9 mouse cellular contexts compared by ENCODE assay signal in the genomic region with DNA sequence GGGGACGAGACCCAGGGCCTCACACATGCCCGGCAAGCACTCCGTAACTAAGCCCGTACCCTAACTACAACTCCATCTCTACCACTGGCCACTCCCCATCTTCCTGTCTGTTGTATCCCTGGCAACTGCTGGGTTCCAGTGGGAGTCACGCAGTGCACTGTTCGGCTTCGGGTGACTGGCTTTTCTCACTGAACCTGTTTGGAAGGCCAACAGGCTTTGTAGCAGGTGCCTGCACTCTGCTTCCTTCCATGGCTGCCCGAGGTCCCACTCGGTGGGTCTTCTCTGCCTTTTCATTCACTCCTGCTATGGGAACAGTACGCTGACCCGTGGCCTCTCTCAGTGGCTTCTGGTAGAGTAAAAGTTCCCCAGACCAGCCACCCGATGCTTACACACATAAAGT. TPM values are rescaled to one million over a fixed set of nuclear protein-coding genes. Genes with fewer than 3 reads are reported as not detected.
DNase-seq lines count a peak whose midpoint lies in the region; ATAC-seq and TF ChIP-seq lines count a peak whose summit lies in the region.
"Had no signal": no experiment of that assay in that cellular context is flagged by ENCODE, and none has a peak within 500 bp of the region (broad histone marks: within the 10 kb centered on the region; RNA-seq: fewer than 3 reads in every experiment).

No protein-coding gene starts in this region.

- no peaks in the 10 kb centered on the region for H3K27me3 ChIP-seq in CH12.LX (replicated peaks)
- peaks cover 24% of the 10 kb centered on the region for H3K27me3 ChIP-seq in liver, embryonic 12.5 days (replicated peaks)
- H3K27me3 ChIP-seq: limb, embryonic 12.5 days had no signal

- dilution Hi-C loops in CH12.LX (cut with MboI; ENCODE audit: extremely low pct_ligation_motif_present, extremely low pct_unique_long_range_greater_than_20kb, low sequenced_read_pairs): no loop called here

- no peak overlapping the region for H3K27ac ChIP-seq in CH12.LX (ENCODE audit: insufficient read depth, low read depth)
- H3K27ac ChIP-seq in liver, embryonic 12.5 days: peak overlapping the region; percentile 73
- H3K27ac ChIP-seq: limb, embryonic 12.5 days had no signal

- in situ Hi-C loops in CH12.LX (cut with MboI; ENCODE audit: low pct_ligation_motif_present, low pct_unique_long_range_greater_than_20kb, low sequenced_read_pairs): no loop called here

- no peaks in the 10 kb centered on the region for H3K9me3 ChIP-seq in CH12.LX (replicated peaks; ENCODE audit: low read length)
- H3K9me3 ChIP-seq in liver, embryonic 12.5 days (replicated peaks): no peaks in the 10 kb centered on the region
- H3K9me3 ChIP-seq: limb, embryonic 12.5 days had no signal

- no peak for TF ChIP-seq RAD21 in CH12.LX (IDR thresholded peaks at IDR 0.05; ENCODE audit: low read depth, low read length)

- TF ChIP-seq CTCF in CH12.LX (conservative IDR thresholded peaks at IDR 0.05 in 1 of 2, IDR thresholded peaks at IDR 0.05 in 1 of 2; ENCODE audit: low read depth in 2 of 2, low read length in 2 of 2): no peak

- no peak overlapping the region for H3K9ac ChIP-seq in CH12.LX (ENCODE audit: insufficient read depth, low read depth)
- no peak overlapping the region for H3K9ac ChIP-seq in liver, embryonic 12.5 days
- H3K9ac ChIP-seq: limb, embryonic 12.5 days had no signal

- WGBS in liver, embryonic 12.5 days (ENCODE audit: insufficient replicate concordance): 69% methylated on average over 12 of the region's 12 CpGs

- no peak for DNase-seq in CH12.LX (ENCODE audit: extremely low read depth)
- DNase-seq in MN1 (ENCODE audit: low spot score): peak; percentile 68
- DNase-seq in kidney, adult 8-10 months: peak; percentile 46
- no peak for DNase-seq in left cerebral cortex, adult 18-20 months (ENCODE audit: low spot score in 2 of 2)
- DNase-seq in layer of hippocampus, postnatal 36 days: no peak
- no peak for DNase-seq in spleen, adult 12 weeks (ENCODE audit: low spot score)

- no peak for TF ChIP-seq EP300 in CH12.LX (IDR thresholded peaks at IDR 0.05; ENCODE audit: low read length)

- peak overlapping the region; percentile 73 for H3K4me2 ChIP-seq in CH12.LX (ENCODE audit: insufficient read depth, low read depth, poor library complexity, severe bottlenecking)
- peak overlapping the region; percentile 31 for H3K4me2 ChIP-seq in liver, embryonic 12.5 days
- H3K4me2 ChIP-seq: limb, embryonic 12.5 days had no signal

- no peak for ATAC-seq in liver, embryonic 12.5 days
- ATAC-seq: forebrain, embryonic 16.5 days had no signal

- H3K4me1 ChIP-seq in CH12.LX (ENCODE audit: control insufficient read depth in 1 of 2, insufficient read depth in 2 of 2): peaks cover 6 to 39% of the 10 kb centered on the region in 2 experiments; a peak in 3 of 4 replicates
- peaks cover 76% of the 10 kb centered on the region for H3K4me1 ChIP-seq in liver, embryonic 12.5 days

- H3K4me3 ChIP-seq in CH12.LX (replicated peaks in 1 of 3; ENCODE audit: low read depth in 2 of 3, low read length in 2 of 3, poor library complexity in 1 of 3): peak overlapping the region in 1 of 3 experiments; percentile 26
- no peak overlapping the region for H3K4me3 ChIP-seq in liver, embryonic 12.5 days
- H3K4me3 ChIP-seq: limb, embryonic 12.5 days had no signal

- TF ChIP-seq POLR2A in CH12.LX (IDR thresholded peaks at IDR 0.05; ENCODE audit: low read depth, low read length): no peak

- no peaks in the 10 kb centered on the region for H3K79me2 ChIP-seq in CH12.LX (replicated peaks; ENCODE audit: control insufficient read depth, extremely low read depth, insufficient read depth, poor library complexity, severe bottlenecking)

- no peaks in the 10 kb centered on the region for H3K36me3 ChIP-seq in CH12.LX (replicated peaks in 1 of 2; ENCODE audit: control insufficient read depth in 1 of 2, insufficient read depth in 1 of 2, low read length in 1 of 2)
- H3K36me3 ChIP-seq in liver, embryonic 12.5 days: no peaks in the 10 kb centered on the region
- H3K36me3 ChIP-seq: limb, embryonic 12.5 days had no signal

TF ChIP-seq in CH12.LX, 34 proteins besides CTCF, POLR2A, EP300 and RAD21:
- no peak for TF ChIP-seq NRF1 (IDR thresholded peaks at IDR 0.05; ENCODE audit: low read depth, low read length)

RNA-seq across cellular contexts. Expression of a gene that starts 22.6 kb away (rescaled TPM):
- total RNA-seq in CH12.LX (2012; rRNA removed) (20.9 and 23.9 TPM in 2 replicates), CH12.LX (2014; rRNA removed) (23.3 and 24.6 TPM in 2 replicates)
- polyA plus RNA-seq in CH12.LX (2012; ENCODE audit: insufficient read length, low read depth): 21.2 and 22.9 TPM in 2 replicates
- 23.7 and 26.8 TPM in 2 replicates for polyA plus RNA-seq in liver, embryonic 12.5 days (2016; fragmentation: Nextera tagmentation; extraction: Ambion mirVana)
- 10 to 100 TPM; 17.5 to 19.6 TPM for total RNA-seq in left cerebral cortex, adult 18-20 months (2021)
- total RNA-seq in layer of hippocampus, postnatal 36 days (2021): 10 to 100 TPM; 23.2 to 24.4 TPM

RNA-seq across cellular contexts. Expression of a gene that starts 30.0 kb away (rescaled TPM):
- total RNA-seq in CH12.LX (2012; rRNA removed) (13.6 and 13.7 TPM in 2 replicates), CH12.LX (2014; rRNA removed) (21.6 and 22.9 TPM in 2 replicates)
- polyA plus RNA-seq in CH12.LX (2012; ENCODE audit: insufficient read length, low read depth): 23.7 and 29.4 TPM in 2 replicates
- 28.2 and 28.5 TPM in 2 replicates for polyA plus RNA-seq in liver, embryonic 12.5 days (2016; fragmentation: Nextera tagmentation; extraction: Ambion mirVana)
- total RNA-seq in left cerebral cortex, adult 18-20 months (2021): 10 to 100 TPM; 91.9 to 94.7 TPM
- 100 to 1,000 TPM; 100 to 106 TPM for total RNA-seq in layer of hippocampus, postnatal 36 days (2021)

Comparison
In these comparisons a context has a peak if more than half of its experiments do, and no peak if none do; other contexts are left out.
1. DNase-seq: peak in MN1 (single experiment) and kidney, adult 8-10 months (2 of 2); none in CH12.LX (single experiment), left cerebral cortex, adult 18-20 months (0 of 2), layer of hippocampus, postnatal 36 days (0 of 2) and spleen, adult 12 weeks (single experiment).